Mouse (Mus musculus) thymus, adult 2 months (tissue): ENCODE measurements at regions not wholly inside any gene's neighbourhood (a gene's known extent, or its start where the extent isn't known, plus 50 kb on each side); places are given as distances from the start of the nearest gene placed in this dataset.

Experiments
- CTCF ChIP-seq: fragments of 200-500 bp; IDR thresholded peaks from 2 replicates; pipeline ENCODE4 v1.5.1; 2012; ENCODE audit warnings: mild to moderate bottlenecking, control low read depth, low read length, moderate library complexity, borderline replicate concordance; ENCODE audit not compliant: control insufficient read depth, poor library complexity, insufficient read depth; ENCODE audit errors: extremely low read depth
- POLR2A ChIP-seq: fragments of 200-500 bp; IDR thresholded peaks from 2 replicates; pipeline ENCODE4 v1.6.1; 2012; ENCODE audit warnings: mild to moderate bottlenecking, low read length, control low read depth, moderate library complexity; ENCODE audit not compliant: control insufficient read depth, poor library complexity, insufficient read depth; ENCODE audit errors: extremely low read depth

DNA sequence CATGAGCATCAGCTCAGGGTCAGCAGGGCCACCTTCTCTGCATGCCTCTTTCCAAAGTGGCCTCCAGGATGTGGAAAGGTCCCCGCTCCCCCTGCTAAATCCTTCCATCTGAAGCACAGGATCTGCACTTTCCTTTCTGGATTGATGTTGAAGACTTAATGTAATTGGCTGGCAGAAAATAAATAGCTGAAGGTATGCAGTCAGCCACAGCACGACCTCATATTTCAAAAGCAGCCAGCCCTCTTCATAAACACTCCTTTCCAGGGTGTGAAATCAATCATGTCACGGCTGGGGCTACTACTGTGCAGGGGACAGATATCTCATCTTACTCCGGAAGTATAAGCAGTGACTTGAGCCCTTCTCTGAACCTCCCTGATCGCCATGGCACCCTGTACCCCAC, 132.9 kb upstream of the Tsc22d1 start:
- TF ChIP-seq CTCF (no peak), POLR2A (no peak)
